Mouse (Mus musculus) T-helper 17 cell (primary cell): ENCODE results near the gene Krtap16-3.

Experiments
- in situ Hi-C, 2 experiments: fragments of 300-600 bp; cut with MboI, MseI; formaldehyde crosslinking; loops; 1 replicate in 1 of 2; 2 replicates in 1 of 2; pipeline ENCODE4 v1.15.1; 2025; ENCODE audit warnings: high pct_unique_total_duplicates in 2 of 2

Krtap16-3 gene

DNA sequence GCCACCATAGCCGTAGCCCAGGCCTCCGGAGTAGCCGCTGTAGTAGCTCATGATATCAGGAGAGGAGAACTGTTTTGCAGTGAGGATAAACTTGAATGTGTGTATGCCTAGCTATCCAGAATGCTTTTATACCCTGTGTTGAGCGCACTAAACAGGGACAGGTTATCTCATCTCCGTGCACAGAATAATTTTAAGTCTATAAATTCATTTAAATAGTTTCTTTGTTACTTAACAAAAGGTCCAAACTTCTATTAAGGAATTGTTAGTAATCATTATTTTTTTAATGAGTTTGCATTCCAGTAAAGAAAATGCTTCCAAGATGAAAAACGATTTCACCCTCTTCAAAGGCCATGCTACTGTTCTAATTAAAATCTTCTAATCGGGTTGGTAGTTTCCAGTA lies at the start of gene Krtap16-3:
TSS of gene Krtap16-3 (minus strand) at position 101 of the 400 bp plus-strand sequence.
- in situ Hi-C loops, result no loop called here

DNA sequence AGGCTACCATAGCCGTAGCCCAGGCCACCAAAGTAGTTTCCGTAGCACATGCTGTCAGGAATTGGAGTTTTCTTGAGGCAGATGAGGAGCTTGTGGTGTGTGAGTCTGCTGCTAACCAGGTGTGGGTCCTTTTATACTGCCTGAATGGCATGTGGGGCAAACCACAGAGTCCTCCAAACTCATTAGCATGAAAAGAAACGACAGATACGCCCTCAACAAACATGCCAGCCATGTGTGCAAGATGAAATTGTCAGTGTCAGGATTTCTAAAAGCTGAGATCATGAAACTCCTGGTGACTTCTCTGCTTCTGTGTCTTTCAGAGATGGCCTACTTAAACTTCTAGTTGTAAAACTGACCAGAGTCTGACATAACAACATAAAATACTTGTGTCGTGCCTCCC lies 48.0 kb upstream of the Krtap16-3 start, which contains the start of gene Krtap22-2:
TSS of gene Krtap22-2 (minus strand) at position 101 of the 400 bp plus-strand sequence.
- in situ Hi-C loops, result no loop called here

DNA sequence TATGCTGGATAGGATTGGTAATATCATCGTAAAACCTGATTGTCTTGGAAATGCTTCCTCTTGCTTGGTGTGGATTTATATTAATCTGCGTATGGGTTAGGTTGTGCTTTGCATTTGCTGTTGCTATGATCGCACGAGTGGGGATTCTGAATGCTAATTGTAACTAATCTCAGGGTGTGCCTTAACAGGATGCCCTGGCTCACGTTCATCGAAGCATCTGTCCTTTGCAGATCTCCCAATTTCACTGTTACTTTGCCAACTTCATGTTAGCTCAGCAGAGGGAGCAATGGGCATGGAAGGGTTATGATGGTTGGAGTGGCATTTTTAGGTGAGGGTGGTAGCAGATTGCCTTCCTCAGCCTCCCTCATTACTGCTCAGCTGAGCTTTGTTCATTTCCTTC lies 21.6 kb downstream of the Krtap16-3 start:
- in situ Hi-C loops, result no loop called here

DNA sequence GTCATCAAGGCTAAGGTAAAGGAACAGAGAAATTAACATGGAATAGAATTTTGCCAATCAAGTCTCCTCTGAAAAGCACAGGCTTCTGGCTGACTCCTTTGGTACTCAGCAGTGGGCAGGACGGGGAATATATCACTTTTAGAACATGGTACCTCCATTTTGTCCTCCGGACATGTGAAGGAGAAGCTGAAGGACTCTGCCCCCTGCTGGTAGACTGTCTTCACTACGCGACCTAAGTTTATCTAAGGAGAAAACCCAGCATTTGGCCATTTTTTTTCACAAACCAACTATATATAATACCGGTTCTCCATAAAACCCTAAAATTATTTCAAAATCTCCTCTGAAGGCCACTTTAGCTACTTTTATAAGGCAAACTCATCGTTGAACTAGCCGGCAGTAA lies 24.4 kb downstream of the Krtap16-3 start:
- in situ Hi-C loops, result no loop called here

DNA sequence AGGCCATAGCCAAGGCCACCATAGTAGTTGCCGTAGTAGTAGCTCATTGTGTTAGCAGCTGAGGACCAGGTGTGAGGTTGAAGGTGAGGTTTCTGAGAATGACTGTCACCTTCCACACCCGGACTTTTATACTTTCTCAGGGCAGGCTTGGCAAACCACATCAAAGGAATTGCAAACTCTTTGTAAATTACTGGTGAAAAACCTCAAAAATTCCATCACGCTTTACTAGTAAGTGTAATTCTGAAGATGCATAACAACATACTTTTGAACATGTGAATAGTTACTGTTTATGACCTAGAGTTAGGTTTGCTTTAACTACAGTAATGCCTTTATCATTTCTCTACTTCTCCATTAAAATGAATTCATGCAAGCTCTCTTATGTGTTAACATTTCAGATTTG lies 30.5 kb downstream of the Krtap16-3 start, which contains the start of gene Krtap19-9b:
TSS of gene Krtap19-9b (minus strand) at position 101 of the 400 bp plus-strand sequence.
- in situ Hi-C loops, result no loop called here
